Mouse (Mus musculus) midbrain, embryonic 10.5 days (tissue): Measurements from ENCODE around the gene Adgrg6. TPM values are rescaled to one million over a fixed set of nuclear protein-coding genes. Genes with fewer than 3 reads are reported as not detected.

ENCODE experiments used
- polyA plus RNA-seq: library from polyadenylated mRNA; unstranded; fragments of >200 nt; fragmentation: Nextera tagmentation; extraction: Ambion mirVana; gene quantifications from 2 replicates; pipeline ENCODE4 v1.2.1, GENCODE M21; 2016

The Adgrg6 gene
- polyA plus RNA-seq, 1 experiment from 2014 or later = 0.48 TPM

Other genes with a start within 250 kb of the Adgrg6 start
- gene Vta1, start 159.9 kb upstream of the Adgrg6 start, polyA plus RNA-seq = 181 and 193 TPM in 2 replicates
- 0.51 and 0.72 TPM in 2 replicates for gene Nmbr, start 159.9 kb upstream of the Adgrg6 start, polyA plus RNA-seq
- not detected in 2 replicates for gene Gje1, start 172.6 kb upstream of the Adgrg6 start, polyA plus RNA-seq